In the genomic region with DNA sequence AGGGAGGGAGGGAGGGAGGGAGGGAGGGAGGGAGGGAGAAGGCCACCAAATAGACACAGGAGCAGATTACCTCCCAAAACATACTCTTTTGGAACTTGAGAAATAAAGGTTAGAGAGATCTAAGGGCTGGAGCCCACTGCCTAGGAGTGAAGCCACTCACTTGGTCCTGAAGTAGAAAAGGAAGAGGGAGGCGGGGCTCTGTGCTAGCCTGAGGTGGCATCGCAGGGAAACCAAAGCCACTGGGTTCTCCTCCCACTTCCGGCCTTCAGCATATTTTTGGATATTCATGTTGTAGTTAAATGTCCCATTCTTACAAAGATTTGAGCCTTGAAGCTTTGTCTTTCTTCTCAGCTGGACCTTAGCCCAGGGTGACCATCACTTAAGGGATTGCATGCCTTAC, we compare ENCODE assay signal across 14 mouse cellular contexts.
"Had no signal": no experiment of that assay in that cellular context is flagged by ENCODE, and none has a peak within 500 bp of the region (broad histone marks: within the 10 kb centered on the region; RNA-seq: fewer than 3 reads in every experiment).

No protein-coding gene starts in this region.

- H3K36me3 ChIP-seq: neural tube, embryonic 13.5 days; neural tube, embryonic 15.5 days; stomach, embryonic 15.5 days had no signal

- H3K4me1 ChIP-seq: neural tube, embryonic 13.5 days; neural tube, embryonic 15.5 days; stomach, embryonic 15.5 days had no signal

- DNase-seq: retina, postnatal 1 day; right cerebral cortex, adult 18-20 months; right cerebral cortex, postnatal 14 days; right cerebral cortex, postnatal 25 days; right cerebral cortex, postnatal 4 days; thymus, adult 18-20 months; thymus, adult 2 months; thymus, postnatal 14 days; thymus, postnatal 25 days; thymus, postnatal 36 days; thymus, postnatal 4 days had no signal

- H3K27me3 ChIP-seq: neural tube, embryonic 13.5 days; neural tube, embryonic 15.5 days; stomach, embryonic 15.5 days had no signal

- H3K4me3 ChIP-seq: neural tube, embryonic 13.5 days; neural tube, embryonic 15.5 days; stomach, embryonic 15.5 days had no signal

- H3K9me3 ChIP-seq: neural tube, embryonic 13.5 days; neural tube, embryonic 15.5 days; stomach, embryonic 15.5 days had no signal
